Mouse (Mus musculus) C2C12 (cell line): ENCODE measurements around the gene Hectd3. TPM values are rescaled to one million over a fixed set of nuclear protein-coding genes. Genes with fewer than 3 reads are reported as not detected.

ENCODE experiments used
- H3K27me3 ChIP-seq: one replicate; pipeline ENCODE4 v1.6.1; 2011; ENCODE audit not compliant: control insufficient read depth, insufficient read depth, insufficient read length
- H3K36me3 ChIP-seq: one replicate; pipeline ENCODE4 v1.6.1; 2011; ENCODE audit not compliant: control insufficient read depth, insufficient read depth
- H3K4me3 ChIP-seq: one replicate; pipeline ENCODE4 v1.5.1; 2011; ENCODE audit warnings: mild to moderate bottlenecking, control low read depth; ENCODE audit not compliant: poor library complexity, insufficient read depth, severe bottlenecking
- H3K79me2 ChIP-seq: one replicate; pipeline ENCODE4 v1.6.1; 2011; ENCODE audit not compliant: control insufficient read depth, insufficient read depth
- H3K79me3 ChIP-seq: one replicate; pipeline ENCODE4 v1.6.1; 2011; ENCODE audit warnings: low read depth, control low read depth
- H3ac ChIP-seq: one replicate; pipeline ENCODE3; 2011; ENCODE audit warnings: low read depth; ENCODE audit not compliant: control insufficient read depth, insufficient read length
- CEBPB ChIP-seq: IDR thresholded peaks from one replicate; pipeline ENCODE4 v1.6.1; 2011; ENCODE audit warnings: low read depth, mild to moderate bottlenecking, control low read depth, moderate library complexity
- CTCF ChIP-seq: IDR thresholded peaks from one replicate; pipeline ENCODE4 v1.5.1; 2011; ENCODE audit not compliant: control insufficient read depth, insufficient read depth, insufficient read length
- FOSL1 ChIP-seq: IDR thresholded peaks from one replicate; pipeline ENCODE4 v1.8.0; 2011; ENCODE audit warnings: mild to moderate bottlenecking, low read length; ENCODE audit not compliant: poor library complexity, insufficient read depth, severe bottlenecking
- MAX ChIP-seq: IDR thresholded peaks from one replicate; pipeline ENCODE4 v1.6.1; 2011; ENCODE audit warnings: mild to moderate bottlenecking, control low read depth
- MYOD1 ChIP-seq: IDR thresholded peaks from one replicate; pipeline ENCODE4 v1.6.1; 2011; ENCODE audit warnings: low read depth; ENCODE audit not compliant: control insufficient read depth, insufficient read length
- MYOG ChIP-seq: IDR thresholded peaks from one replicate; pipeline ENCODE4 v1.6.1; 2011; ENCODE audit not compliant: control insufficient read depth, insufficient read length; ENCODE audit errors: extremely low read depth
- USF1 ChIP-seq: IDR thresholded peaks from one replicate; pipeline ENCODE4 v1.6.1; 2011; ENCODE audit warnings: low read depth, mild to moderate bottlenecking, control low read depth, moderate library complexity
- polyA plus RNA-seq: library from polyadenylated mRNA; unstranded; fragments of >200 nt; fragmentation: generic; extraction: Trizol; gene quantifications from one replicate; pipeline ENCODE4 v1.2.1, GENCODE M21; 2012; ENCODE audit warnings: missing spikeins

Gene Hectd3
- polyA plus RNA-seq, 1 experiment, result 13.3 TPM

GRCm38 (mm10) chr4:117007058-117007457 lies 11.9 kb downstream of the Hectd3 start:
- Histone ChIP-seq H3K79me2 (no peaks in the 10 kb centered on the region), H3K79me3 (no peaks in the 10 kb centered on the region), H3ac (no peak overlapping the region), H3K36me3 (peaks cover 11% of the 10 kb centered on the region), H3K4me3 (no peak overlapping the region), H3K27me3 (no peaks in the 10 kb centered on the region)
- TF ChIP-seq USF1 (no peak), MYOD1 (no peak), FOSL1 (no peak), MYOG (no peak), CTCF (no peak), CEBPB (no peak), MAX (no peak)

- Histone ChIP-seq H3K4me3 (no peak overlapping the region), H3ac (no peak overlapping the region), H3K36me3 (no peaks in the 10 kb centered on the region), H3K27me3 (no peaks in the 10 kb centered on the region), H3K79me2 (no peaks in the 10 kb centered on the region), H3K79me3 (no peaks in the 10 kb centered on the region)
- TF ChIP-seq CTCF (no peak), MAX (no peak), MYOD1 (no peak), USF1 (no peak), MYOG (no peak), FOSL1 (no peak), CEBPB (no peak)
These were observed 15.1 kb downstream of the Hectd3 start for GRCm38 (mm10) chr4:117010231-117010630.

GRCm38 (mm10) chr4:117013596-117013995 lies 18.5 kb downstream of the Hectd3 start:
- Histone ChIP-seq H3K79me3 (no peaks in the 10 kb centered on the region), H3K79me2 (no peaks in the 10 kb centered on the region), H3ac (no peak overlapping the region), H3K4me3 (no peak overlapping the region), H3K27me3 (no peaks in the 10 kb centered on the region), H3K36me3 (no peaks in the 10 kb centered on the region)
- TF ChIP-seq CEBPB (no peak), MYOG (no peak), CTCF (no peak), MYOD1 (no peak), USF1 (no peak), MAX (no peak), FOSL1 (no peak)

- Histone ChIP-seq H3K27me3 (no peaks in the 10 kb centered on the region), H3ac (no peak overlapping the region), H3K79me3 (peaks cover 4% of the 10 kb centered on the region), H3K79me2 (peaks cover 7% of the 10 kb centered on the region), H3K36me3 (no peaks in the 10 kb centered on the region), H3K4me3 (no peak overlapping the region)
- TF ChIP-seq FOSL1 (no peak), CEBPB (no peak), CTCF (no peak), USF1 (no peak), MYOD1 (no peak), MAX (no peak), MYOG (no peak)
These were observed 19.8 kb downstream of the Hectd3 start for GRCm38 (mm10) chr4:117014901-117015415.

- TF ChIP-seq CEBPB (no peak), CTCF (no peak), MYOG (no peak)
- no peak overlapping the region for H3K4me3 ChIP-seq
- peaks cover 9% of the 10 kb centered on the region for H3K36me3 ChIP-seq
- H3ac ChIP-seq, result no peak overlapping the region
- peaks cover 35% of the 10 kb centered on the region for H3K79me2 ChIP-seq
- no peaks in the 10 kb centered on the region for H3K27me3 ChIP-seq
- H3K79me3 ChIP-seq, result peaks cover 15% of the 10 kb centered on the region
These were observed 22.6 kb downstream of the Hectd3 start for GRCm38 (mm10) chr4:117017738-117018137.

- H3K36me3 ChIP-seq, result peaks cover 12% of the 10 kb centered on the region
- peaks cover 38% of the 10 kb centered on the region for H3K79me2 ChIP-seq
- no peak overlapping the region for H3K4me3 ChIP-seq
- no peaks in the 10 kb centered on the region for H3K27me3 ChIP-seq
- TF ChIP-seq CEBPB, result no peak
- no peak for TF ChIP-seq FOSL1
- TF ChIP-seq MYOD1, result no peak
- no peak for TF ChIP-seq USF1
- TF ChIP-seq MAX, result no peak
- TF ChIP-seq CTCF, result no peak
- no peak for TF ChIP-seq MYOG
- peaks cover 15% of the 10 kb centered on the region for H3K79me3 ChIP-seq
- no peak overlapping the region for H3ac ChIP-seq
These were observed 23.2 kb downstream of the Hectd3 start for GRCm38 (mm10) chr4:117018327-117018726.
